Mouse (Mus musculus): Measurements from ENCODE around the gene Cfap45.

DNA sequence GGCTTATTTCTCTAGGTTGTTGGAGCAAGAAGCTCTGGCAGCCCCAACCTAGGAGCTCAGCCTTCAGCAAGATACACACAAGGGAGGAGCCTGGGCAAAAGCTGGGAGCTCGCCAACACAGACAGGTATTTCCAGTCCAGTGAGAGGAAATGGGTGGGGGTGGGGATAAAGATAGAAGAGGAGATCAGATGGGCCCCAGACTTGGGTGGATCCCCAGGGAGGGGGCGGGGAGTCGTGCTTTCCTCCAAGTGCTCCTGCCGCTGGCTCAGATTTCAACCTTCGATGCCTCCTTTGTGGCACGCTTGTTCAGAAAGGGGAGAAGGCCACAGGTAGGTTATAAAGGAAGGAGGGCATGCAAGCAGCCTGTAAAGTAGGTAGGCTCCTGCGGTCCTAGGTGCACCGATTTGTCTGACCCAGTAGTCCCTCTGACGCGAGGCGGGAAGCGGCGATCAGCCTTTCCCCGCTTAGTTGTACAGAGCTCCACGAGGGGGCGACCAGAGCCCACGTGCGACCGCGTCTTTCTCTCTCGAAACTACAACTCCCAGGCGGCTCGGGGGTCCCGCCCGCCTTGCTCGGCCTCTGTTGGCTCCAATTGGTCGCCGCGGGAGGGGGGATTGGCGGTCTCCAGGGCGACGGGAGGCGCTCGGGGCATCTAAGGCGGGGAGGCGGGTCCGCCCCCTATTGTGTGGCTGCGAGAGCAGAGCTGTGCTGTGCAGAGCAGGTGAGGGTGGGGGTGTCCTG is 38.9 kb upstream of the Cfap45 start, which contains the start of gene Igsf9:
- no peak for TF ChIP-seq POLR2A (IDR thresholded peaks at IDR 0.05; ENCODE audit: borderline replicate concordance, low read depth, low read length)
- no peak for TF ChIP-seq CTCF (IDR thresholded peaks at IDR 0.05; ENCODE audit: low read depth, low read length)
